In genomic region chr1:131345422-131346419, GRCm38 (mm10) we compare ENCODE assay signal across 11 mouse cellular contexts.
DNase-seq lines count a peak whose midpoint lies in the region; ATAC-seq and TF ChIP-seq lines count a peak whose summit lies in the region.
"Had no signal": no experiment of that assay in that cellular context is flagged by ENCODE, and none has a peak within 500 bp of the region (broad histone marks: within the 10 kb centered on the region; RNA-seq: fewer than 3 reads in every experiment).

No protein-coding gene starts in this region.

- H3K27me3 ChIP-seq in lung, postnatal 0 days (replicated peaks; ENCODE audit: insufficient read depth, low read length), result no peaks in the 10 kb centered on the region
- H3K27me3 ChIP-seq in forebrain, embryonic 16.5 days (replicated peaks; ENCODE audit: control insufficient read depth, insufficient read depth, low read length), result no peaks in the 10 kb centered on the region

- peak; percentile 10 for DNase-seq in gastrocnemius, postnatal 14 days
- no peak for DNase-seq in gastrocnemius, postnatal 10 days
- DNase-seq in heart, postnatal 10 days, result peak; percentile 71 to 73
- peak; percentile 87 for DNase-seq in lung, postnatal 0 days (ENCODE audit: low spot score)
- no peak for DNase-seq in neural tube, embryonic 10.5 days (ENCODE audit: extremely low spot score, low spot score)
- no peak for DNase-seq in c-Kit-positive CD71-positive TER-119-positive erythroid progenitor cells, embryonic 14.5 days (ENCODE audit: low spot score)
- DNase-seq: left cerebral cortex, postnatal 4 days; thymus, postnatal 36 days had no signal

- no peaks in the 10 kb centered on the region for H3K9me3 ChIP-seq in lung, postnatal 0 days (ENCODE audit: low read length)
- H3K9me3 ChIP-seq in forebrain, embryonic 16.5 days (ENCODE audit: control insufficient read depth, low read length), result no peaks in the 10 kb centered on the region

- intact Hi-C loops in gastrocnemius, postnatal 14 days (cut with DNase I; ENCODE audit: low total_unique reads), result no loop called here
- intact Hi-C loops in heart, postnatal 10 days (cut with DNase I), result loop anchor here (5.0 kb wide), 1 partner anchor 182 kb away; the partner anchor contains the start of genes Fam72a and Srgap2

- peak overlapping the region; percentile 65 for H3K27ac ChIP-seq in brown adipose tissue, adult 24 weeks (replicated peaks; ENCODE audit: low read depth, low read length)
- H3K27ac ChIP-seq in lung, postnatal 0 days (ENCODE audit: low read length), result peak overlapping the region; percentile 27; the same call in 1 of the 2 replicates
- H3K27ac ChIP-seq in forebrain, embryonic 16.5 days (ENCODE audit: low read length), result no peak overlapping the region

- 21% methylated on average over 5 of the region's 5 CpGs for WGBS in lung, postnatal 0 days
- 86% methylated on average over 5 of the region's 5 CpGs for WGBS in forebrain, embryonic 16.5 days

- H3K9ac ChIP-seq in lung, postnatal 0 days (replicated peaks; ENCODE audit: low read depth), result no peak overlapping the region
- no peak overlapping the region for H3K9ac ChIP-seq in forebrain, embryonic 16.5 days (replicated peaks; ENCODE audit: low read depth, low read length)

- ATAC-seq in lung, postnatal 0 days, result peak; percentile 82
- no peak for ATAC-seq in forebrain, embryonic 16.5 days
- ATAC-seq: intestine, postnatal 0 days had no signal

- no peaks in the 10 kb centered on the region for H3K36me3 ChIP-seq in lung, postnatal 0 days (ENCODE audit: insufficient read depth, low read length)
- peaks cover 21% of the 10 kb centered on the region for H3K36me3 ChIP-seq in forebrain, embryonic 16.5 days (ENCODE audit: control insufficient read depth, insufficient read depth)

- H3K4me2 ChIP-seq in lung, postnatal 0 days (replicated peaks; ENCODE audit: low read depth, low read length), result no peak overlapping the region
- no peak overlapping the region for H3K4me2 ChIP-seq in forebrain, embryonic 16.5 days (ENCODE audit: low read length)

- TF ChIP-seq EP300 in lung, postnatal 0 days (IDR thresholded peaks at IDR 0.05), result peak; percentile 84

- no peak overlapping the region for H3K4me3 ChIP-seq in brown adipose tissue, adult 24 weeks (ENCODE audit: insufficient read depth, low read depth, low read length)
- H3K4me3 ChIP-seq in lung, postnatal 0 days (ENCODE audit: low read depth, low read length), result no peak overlapping the region
- H3K4me3 ChIP-seq in forebrain, embryonic 16.5 days (replicated peaks; ENCODE audit: low read length), result no peak overlapping the region

- TF ChIP-seq CTCF in lung, postnatal 0 days (IDR thresholded peaks at IDR 0.05), result no peak

- peaks cover 26% of the 10 kb centered on the region for H3K4me1 ChIP-seq in brown adipose tissue, adult 24 weeks (ENCODE audit: control insufficient read depth, insufficient read depth, insufficient read length, low read length)
- peaks cover 12% of the 10 kb centered on the region for H3K4me1 ChIP-seq in lung, postnatal 0 days (ENCODE audit: insufficient read depth, low read depth, low read length)
- peaks cover 11% of the 10 kb centered on the region for H3K4me1 ChIP-seq in forebrain, embryonic 16.5 days (replicated peaks; ENCODE audit: control insufficient read depth, insufficient read depth, low read length)

Comparison
In these comparisons a context has a peak if more than half of its experiments do, and no peak if none do; other contexts are left out.
1. DNase-seq: peak in gastrocnemius, postnatal 14 days (single experiment), heart, postnatal 10 days (2 of 2) and lung, postnatal 0 days (single experiment); none in gastrocnemius, postnatal 10 days (single experiment), neural tube, embryonic 10.5 days (single experiment) and c-Kit-positive CD71-positive TER-119-positive erythroid progenitor cells, embryonic 14.5 days (single experiment).